Mouse (Mus musculus): ENCODE measurements around the gene Rnf157. TPM values are rescaled to one million over a fixed set of nuclear protein-coding genes. Genes with fewer than 3 reads are reported as not detected.

Rnf157 gene
- 1.4 and 2.3 TPM in 2 replicates for polyA plus RNA-seq (2012; rRNA removed)

GRCm38 (mm10) chr11:116412904-116413630, at the start of gene Rnf157:
Rnf157 (minus strand) TSS chr11:116413032.
- H3K4me3 ChIP-seq (ENCODE audit: low read depth, low read length) = peak within 1 kb of the TSS; percentile 77
- H3K27me3 ChIP-seq (ENCODE audit: control insufficient read depth, insufficient read depth, low read length) = no peaks in the 10 kb centered on the region
- H3K27ac ChIP-seq (ENCODE audit: insufficient read depth, low read depth, low read length) = no peak within 1 kb of the TSS
- 3% methylated on average over 81 of the region's 82 CpGs for WGBS
- TF ChIP-seq CTCF (IDR thresholded peaks at IDR 0.05; ENCODE audit: extremely low read depth, insufficient read length, insufficient replicate concordance, low read depth, low read length) (no peak), POLR2A (IDR thresholded peaks at IDR 0.05; ENCODE audit: low read depth, low read length) (no peak)
- peaks cover 11% of the 10 kb centered on the region; the same call in 1 of the 2 replicates for H3K4me1 ChIP-seq (ENCODE audit: control insufficient read depth, insufficient read depth, insufficient read length, low read length)
- H3K36me3 ChIP-seq (ENCODE audit: control insufficient read depth, insufficient read depth, low read length) = no peaks in the 10 kb centered on the region

- no peaks in the 10 kb centered on the region for H3K36me3 ChIP-seq (ENCODE audit: control insufficient read depth, insufficient read depth, low read length)
- no peaks in the 10 kb centered on the region for H3K27me3 ChIP-seq (ENCODE audit: control insufficient read depth, insufficient read depth, low read length)
- H3K27ac ChIP-seq (ENCODE audit: insufficient read depth, low read depth, low read length) = no peak overlapping the region
- peaks cover 18% of the 10 kb centered on the region for H3K4me1 ChIP-seq (ENCODE audit: control insufficient read depth, insufficient read depth, insufficient read length, low read length)
- 77% methylated on average over 4 of the region's 4 CpGs for WGBS
- TF ChIP-seq CTCF (IDR thresholded peaks at IDR 0.05; ENCODE audit: extremely low read depth, insufficient read length, insufficient replicate concordance, low read depth, low read length) (no peak), POLR2A (IDR thresholded peaks at IDR 0.05; ENCODE audit: low read depth, low read length) (no peak)
- no peak overlapping the region for H3K4me3 ChIP-seq (ENCODE audit: low read depth, low read length)
These were observed 47.0 kb upstream of the Rnf157 start for GRCm38 (mm10) chr11:116459786-116460185.

GRCm38 (mm10) chr11:116456234-116456633, 43.4 kb upstream of the Rnf157 start:
- Histone ChIP-seq H3K4me1 (ENCODE audit: control insufficient read depth, insufficient read depth, insufficient read length, low read length) (peaks cover 34% of the 10 kb centered on the region), H3K4me3 (ENCODE audit: low read depth, low read length) (no peak overlapping the region), H3K27me3 (ENCODE audit: control insufficient read depth, insufficient read depth, low read length) (no peaks in the 10 kb centered on the region), H3K27ac (ENCODE audit: insufficient read depth, low read depth, low read length) (peak overlapping the region; percentile 36; the same call in 1 of the 2 replicates), H3K36me3 (ENCODE audit: control insufficient read depth, insufficient read depth, low read length) (no peaks in the 10 kb centered on the region)
- WGBS = 22% methylated on average over 8 of the region's 8 CpGs
- TF ChIP-seq CTCF (IDR thresholded peaks at IDR 0.05; ENCODE audit: extremely low read depth, insufficient read length, insufficient replicate concordance, low read depth, low read length) (no peak), POLR2A (IDR thresholded peaks at IDR 0.05; ENCODE audit: low read depth, low read length) (no peak)

GRCm38 (mm10) chr11:116453889-116454288, 41.1 kb upstream of the Rnf157 start:
- 89% methylated on average over 10 of the region's 10 CpGs for WGBS
- no peaks in the 10 kb centered on the region for H3K36me3 ChIP-seq (ENCODE audit: control insufficient read depth, insufficient read depth, low read length)
- peaks cover 34% of the 10 kb centered on the region for H3K4me1 ChIP-seq (ENCODE audit: control insufficient read depth, insufficient read depth, insufficient read length, low read length)
- TF ChIP-seq POLR2A (IDR thresholded peaks at IDR 0.05; ENCODE audit: low read depth, low read length) = no peak
- no peak for TF ChIP-seq CTCF (IDR thresholded peaks at IDR 0.05; ENCODE audit: extremely low read depth, insufficient read length, insufficient replicate concordance, low read depth, low read length)
- H3K4me3 ChIP-seq (ENCODE audit: low read depth, low read length) = no peak overlapping the region
- H3K27me3 ChIP-seq (ENCODE audit: control insufficient read depth, insufficient read depth, low read length) = no peaks in the 10 kb centered on the region
- H3K27ac ChIP-seq (ENCODE audit: insufficient read depth, low read depth, low read length) = no peak overlapping the region

- peaks cover 22% of the 10 kb centered on the region for H3K4me1 ChIP-seq (ENCODE audit: control insufficient read depth, insufficient read depth, insufficient read length, low read length)
- 91% methylated on average over 3 of the region's 3 CpGs for WGBS
- TF ChIP-seq CTCF (IDR thresholded peaks at IDR 0.05; ENCODE audit: extremely low read depth, insufficient read length, insufficient replicate concordance, low read depth, low read length) = no peak
- TF ChIP-seq POLR2A (IDR thresholded peaks at IDR 0.05; ENCODE audit: low read depth, low read length) = no peak
- no peaks in the 10 kb centered on the region for H3K36me3 ChIP-seq (ENCODE audit: control insufficient read depth, insufficient read depth, low read length)
- H3K27me3 ChIP-seq (ENCODE audit: control insufficient read depth, insufficient read depth, low read length) = no peaks in the 10 kb centered on the region
- no peak overlapping the region for H3K4me3 ChIP-seq (ENCODE audit: low read depth, low read length)
- H3K27ac ChIP-seq (ENCODE audit: insufficient read depth, low read depth, low read length) = no peak overlapping the region
These were observed 36.5 kb upstream of the Rnf157 start for GRCm38 (mm10) chr11:116449341-116449740.

- Histone ChIP-seq H3K27ac (ENCODE audit: insufficient read depth, low read depth, low read length) (no peak overlapping the region), H3K36me3 (ENCODE audit: control insufficient read depth, insufficient read depth, low read length) (no peaks in the 10 kb centered on the region), H3K4me3 (ENCODE audit: low read depth, low read length) (no peak overlapping the region), H3K4me1 (ENCODE audit: control insufficient read depth, insufficient read depth, insufficient read length, low read length) (peaks cover 8% of the 10 kb centered on the region), H3K27me3 (ENCODE audit: control insufficient read depth, insufficient read depth, low read length) (no peaks in the 10 kb centered on the region)
- WGBS = 83% methylated on average over 5 of the region's 5 CpGs
- TF ChIP-seq CTCF (IDR thresholded peaks at IDR 0.05; ENCODE audit: extremely low read depth, insufficient read length, insufficient replicate concordance, low read depth, low read length) (no peak), POLR2A (IDR thresholded peaks at IDR 0.05; ENCODE audit: low read depth, low read length) (no peak)
These were observed 35.0 kb upstream of the Rnf157 start for GRCm38 (mm10) chr11:116447822-116448221.

- 15% methylated on average over 19 of the region's 19 CpGs for WGBS
- H3K36me3 ChIP-seq (ENCODE audit: control insufficient read depth, insufficient read depth, low read length) = no peaks in the 10 kb centered on the region
- no peaks in the 10 kb centered on the region for H3K27me3 ChIP-seq (ENCODE audit: control insufficient read depth, insufficient read depth, low read length)
- no peak overlapping the region for H3K27ac ChIP-seq (ENCODE audit: insufficient read depth, low read depth, low read length)
- peaks cover 8% of the 10 kb centered on the region for H3K4me1 ChIP-seq (ENCODE audit: control insufficient read depth, insufficient read depth, insufficient read length, low read length)
- TF ChIP-seq POLR2A (IDR thresholded peaks at IDR 0.05; ENCODE audit: low read depth, low read length) (no peak), CTCF (IDR thresholded peaks at IDR 0.05; ENCODE audit: extremely low read depth, insufficient read length, insufficient replicate concordance, low read depth, low read length) (no peak)
- peak overlapping the region; percentile 13; the same call in 1 of the 2 replicates for H3K4me3 ChIP-seq (ENCODE audit: low read depth, low read length)
These were observed 33.6 kb upstream of the Rnf157 start for GRCm38 (mm10) chr11:116446308-116446887.
